Mouse (Mus musculus) heart, postnatal 0 days (tissue): ENCODE data around the gene Sf3a2.

ENCODE experiments used
- CTCF ChIP-seq: IDR thresholded peaks from 2 replicates; pipeline ENCODE4 v1.5.1; 2016; ENCODE audit warnings: antibody characterized with exemption, control low read depth, low read depth
- EP300 ChIP-seq: IDR thresholded peaks from 2 replicates; pipeline ENCODE4 v1.6.1; 2016; ENCODE audit warnings: antibody characterized with exemption, low read depth

- TF ChIP-seq CTCF (no peak), EP300 (no peak)
Measured at GRCm38 (mm10) chr10:80823847-80824643, 26.0 kb downstream of the Sf3a2 start.
